Mouse (Mus musculus) forebrain, embryonic 11.5 days (tissue): ENCODE data around the gene Cbr1. TPM values are rescaled to one million over a fixed set of nuclear protein-coding genes. Genes with fewer than 3 reads are reported as not detected.

ENCODE experiments used
- ATAC-seq: fragments of 200-750 bp; cut with Nextera tagmentation; replicated peaks from 2 replicates; pipeline ENCODE4 v1.8.0; 2017; ENCODE audit warnings: moderate TSS enrichment; ENCODE audit not compliant: low FRiP score
- DNase-seq: peaks from one replicate; pipeline ENCODE4 v3.0.0-alpha.2; 2017; ENCODE audit warnings: low spot score
- H3K27ac ChIP-seq: fragments of 300-500 bp; sonication (generic); 2 replicates; pipeline ENCODE4 v1.5.1; 2014; ENCODE audit warnings: low read depth, low read length
- H3K27me3 ChIP-seq: fragments of 300-500 bp; sonication (generic); 2 replicates; pipeline ENCODE4 v1.6.1; 2014; ENCODE audit warnings: mild to moderate bottlenecking, low read length, mixed read lengths; ENCODE audit not compliant: control insufficient read depth, insufficient read depth
- H3K36me3 ChIP-seq: fragments of 300-500 bp; sonication (generic); 2 replicates; pipeline ENCODE4 v1.6.1; 2014; ENCODE audit warnings: mild to moderate bottlenecking, low read length, moderate library complexity, mixed read lengths; ENCODE audit not compliant: control insufficient read depth, insufficient read depth
- H3K4me1 ChIP-seq: fragments of 300-500 bp; sonication (generic); replicated peaks from 2 replicates; pipeline ENCODE4 v1.6.1; 2014; ENCODE audit warnings: low read length, mixed read lengths; ENCODE audit not compliant: control insufficient read depth, insufficient read depth
- H3K4me2 ChIP-seq: fragments of 300-500 bp; sonication (generic); 2 replicates; pipeline ENCODE4 v1.6.1; 2014; ENCODE audit warnings: low read depth, mild to moderate bottlenecking, low read length, moderate library complexity, mixed read lengths; ENCODE audit not compliant: severe bottlenecking
- H3K4me3 ChIP-seq: fragments of 300-500 bp; sonication (generic); 2 replicates; pipeline ENCODE4 v1.5.1; 2014; ENCODE audit warnings: low read depth, low read length
- H3K9ac ChIP-seq: fragments of 300-500 bp; sonication (generic); 2 replicates; pipeline ENCODE4 v1.6.1; 2014; ENCODE audit warnings: low read length
- H3K9me3 ChIP-seq: fragments of 300-500 bp; sonication (generic); 2 replicates; pipeline ENCODE4 v1.6.1; 2016; ENCODE audit warnings: low read length, mixed read lengths; ENCODE audit not compliant: control insufficient read depth
- WGBS: fragments of 180-500 bp; shearing (Covaris S2); extraction: QIAGEN DNeasy Blood & Tissue Kit; methylation state at CpG from one replicate; pipeline ENCODE4 v1.1.7; 2014; 5-methylcytosine and 5-hydroxymethylcytosine counted together
- polyA plus RNA-seq: library from polyadenylated mRNA; unstranded; fragments of >200 nt; fragmentation: Nextera tagmentation; extraction: Ambion mirVana; gene quantifications from 2 replicates; pipeline ENCODE4 v1.2.1, GENCODE M21; 2014

Cbr1 gene
- polyA plus RNA-seq, 1 experiment from 2014 or later: 90.6 TPM

DNA sequence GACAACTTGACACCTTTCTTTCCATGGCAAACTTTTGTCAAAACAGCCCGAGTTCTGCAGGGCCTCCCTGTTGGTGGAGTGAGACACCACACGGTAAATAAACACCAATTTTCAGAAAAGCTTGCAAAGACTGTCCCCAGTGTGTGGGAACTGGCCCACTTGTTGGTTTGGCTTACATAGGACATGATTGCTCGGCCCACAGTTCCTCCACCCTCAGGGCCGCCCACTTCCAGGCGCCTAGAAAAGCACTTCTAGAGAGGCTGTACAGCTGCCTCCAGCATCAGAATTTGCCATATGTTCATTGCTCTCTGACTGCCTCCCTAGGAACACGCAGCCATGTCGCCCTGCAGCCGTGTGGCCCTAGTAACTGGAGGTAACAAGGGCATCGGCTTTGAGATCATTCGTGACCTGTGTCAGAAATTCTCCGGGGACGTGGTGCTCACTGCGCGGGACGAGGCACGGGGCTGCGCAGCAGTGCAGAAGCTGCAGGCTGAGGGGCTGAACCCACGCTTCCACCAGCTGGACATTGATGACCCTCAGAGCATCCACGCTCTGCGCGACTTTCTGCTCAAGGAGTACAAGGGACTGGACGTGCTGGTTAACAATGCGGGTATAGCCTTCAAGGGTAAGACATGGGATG is 22.2 kb downstream of the Cbr1 start, which contains the start of gene Gm5678:
Gm5678 (plus strand) TSS at position 337 of the 640 bp plus-strand sequence.
- 86% methylated on average over 23 of the region's 23 CpGs for WGBS
- no peak within 1 kb of the TSS for H3K4me2 ChIP-seq
- no peak for ATAC-seq

DNA sequence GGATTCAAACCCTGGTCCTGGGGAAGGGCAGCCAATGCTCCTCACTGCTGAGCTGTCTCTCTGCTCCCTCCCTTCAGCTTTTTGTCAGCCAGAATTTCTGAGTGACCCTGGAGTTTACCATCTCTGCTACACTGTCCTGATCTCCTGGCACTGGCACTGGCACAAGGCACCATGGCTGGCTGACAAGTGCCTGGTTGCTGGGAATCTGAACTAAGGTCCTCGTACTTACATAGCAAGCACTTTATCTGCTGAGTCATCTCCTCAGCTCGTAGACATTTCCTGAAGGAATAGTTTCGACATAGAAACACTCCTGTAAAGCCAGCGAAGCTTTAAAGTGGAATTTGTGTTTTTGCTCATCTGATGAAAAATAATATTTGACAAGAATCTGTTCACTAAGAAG is 38.4 kb downstream of the Cbr1 start:
- H3K4me2 ChIP-seq: no peak overlapping the region
- DNase-seq (no peak), ATAC-seq (no peak)
- WGBS: 82% methylated on average over 4 of the region's 4 CpGs
- H3K27me3 ChIP-seq: no peaks in the 10 kb centered on the region
- no peaks in the 10 kb centered on the region for H3K36me3 ChIP-seq
- H3K9ac ChIP-seq: no peak overlapping the region
- H3K4me3 ChIP-seq: no peak overlapping the region
- no peak overlapping the region for H3K27ac ChIP-seq
- no peaks in the 10 kb centered on the region for H3K9me3 ChIP-seq
- H3K4me1 ChIP-seq: no peaks in the 10 kb centered on the region

More for the DNA sequence above, 22.2 kb downstream of the Cbr1 start, which contains the start of gene Gm5678:
- Histone ChIP-seq H3K9me3 (no peaks in the 10 kb centered on the region), H3K4me1 (no peaks in the 10 kb centered on the region), H3K4me3 (no peak within 1 kb of the TSS), H3K27me3 (no peaks in the 10 kb centered on the region), H3K36me3 (no peaks in the 10 kb centered on the region), H3K27ac (no peak within 1 kb of the TSS), H3K9ac (no peak within 1 kb of the TSS)
- DNase-seq: no peak

DNA sequence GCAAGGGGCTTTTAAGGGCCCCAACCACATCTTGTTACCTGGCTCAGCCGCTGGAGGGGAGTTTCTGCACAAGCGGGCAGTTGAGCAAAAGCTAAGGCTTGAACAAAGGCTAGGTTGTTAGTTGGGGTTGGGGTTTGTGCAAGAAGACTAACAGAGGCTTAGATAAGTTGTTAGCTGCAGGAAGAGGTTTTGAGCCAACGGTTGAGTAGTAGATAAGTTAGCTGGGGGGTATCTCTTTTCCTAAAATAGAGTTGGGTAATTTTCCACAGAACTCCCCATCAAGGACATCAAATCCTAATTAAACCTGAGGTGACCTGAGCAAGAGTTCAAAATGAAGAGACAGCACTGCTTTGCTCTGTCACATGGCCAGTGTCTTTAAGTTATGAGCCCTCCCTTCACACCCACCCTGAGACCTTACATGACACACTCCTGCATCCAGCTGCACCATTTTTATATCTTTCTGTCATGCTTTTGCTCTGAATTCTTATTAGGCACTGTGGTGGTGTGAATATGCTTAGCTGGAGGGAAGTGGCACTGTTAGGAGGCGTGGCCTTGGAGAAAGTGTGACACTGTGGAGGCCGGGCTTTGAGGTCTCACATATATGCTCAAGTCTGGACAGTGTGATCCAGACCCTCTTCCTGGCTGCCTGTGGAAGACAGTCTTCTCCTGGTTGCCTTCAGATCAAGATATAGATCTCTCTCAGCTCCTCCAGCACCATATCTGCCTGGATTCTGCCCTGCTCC is 43.0 kb downstream of the Cbr1 start:
- no peak for ATAC-seq
- 88% methylated on average over 5 of the region's 5 CpGs for WGBS
- H3K4me3 ChIP-seq: no peak overlapping the region

More for the DNA sequence above, 43.0 kb downstream of the Cbr1 start:
- H3K4me2 ChIP-seq: no peak overlapping the region
- H3K27ac ChIP-seq: no peak overlapping the region
- no peaks in the 10 kb centered on the region for H3K9me3 ChIP-seq
- no peaks in the 10 kb centered on the region for H3K27me3 ChIP-seq
- no peaks in the 10 kb centered on the region for H3K4me1 ChIP-seq
- H3K36me3 ChIP-seq: no peaks in the 10 kb centered on the region
- no peak for DNase-seq
- no peak overlapping the region for H3K9ac ChIP-seq

Other genes with a start within 250 kb of the Cbr1 start
- gene Setd4, start 1.8 kb upstream of the Cbr1 start, polyA plus RNA-seq: 12.0 and 15.9 TPM in 2 replicates
- gene Gm5678, start 22.2 kb downstream of the Cbr1 start, polyA plus RNA-seq: not detected in 2 replicates
- gene Cbr3, start 77.4 kb downstream of the Cbr1 start, polyA plus RNA-seq: 0.59 TPM in 1 of 2 replicates, not detected in the other
- gene Dop1b, start 106.1 kb downstream of the Cbr1 start, polyA plus RNA-seq: 11.5 and 15.5 TPM in 2 replicates
- 33.7 and 36.0 TPM in 2 replicates for gene Morc3, start 226.3 kb downstream of the Cbr1 start, polyA plus RNA-seq